Mouse (Mus musculus) liver, postnatal 0 days (tissue): ENCODE measurements around the gene Myo1b.

Source experiments
- CTCF ChIP-seq: sonication (generic); IDR thresholded peaks from 2 replicates; pipeline ENCODE4 v1.5.1; 2016; ENCODE audit warnings: antibody characterized with exemption, low read depth
- EP300 ChIP-seq: IDR thresholded peaks from 2 replicates; pipeline ENCODE4 v1.6.1; 2016; ENCODE audit warnings: antibody characterized with exemption, low read depth, mild to moderate bottlenecking

DNA sequence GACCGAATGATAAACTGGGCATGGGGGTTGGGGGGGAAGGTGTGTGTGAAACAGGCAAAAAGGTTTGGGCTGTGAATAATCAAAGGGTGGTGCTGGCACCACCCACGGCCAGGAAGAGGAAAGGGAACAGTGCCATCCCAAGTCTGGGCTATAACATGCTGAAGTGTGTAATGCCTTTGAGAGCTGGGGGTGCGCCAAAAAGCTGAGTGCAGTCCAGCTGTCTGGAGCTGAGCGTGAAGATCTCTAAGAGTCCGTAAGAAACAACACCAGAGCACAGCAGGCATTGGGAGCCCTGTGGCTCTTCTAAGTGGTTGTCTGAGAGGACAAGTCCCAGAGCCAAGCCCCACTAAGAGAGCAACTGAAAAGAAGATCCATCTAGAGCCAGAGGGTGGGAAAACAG is 63.6 kb downstream of the Myo1b start:
- TF ChIP-seq CTCF (no peak), EP300 (no peak)
